Mouse (Mus musculus) liver, embryonic 16.5 days (tissue): Measurements from ENCODE around the gene Hist2h2aa1. TPM values are rescaled to one million over a fixed set of nuclear protein-coding genes. Genes with fewer than 3 reads are reported as not detected.

Experiments used
- ATAC-seq: fragments of 200-750 bp; cut with Nextera tagmentation; 2 replicates; pipeline ENCODE4 v1.8.0; 2017; ENCODE audit warnings: low read depth, mild to moderate bottlenecking, moderate number of reproducible peaks, moderate library complexity
- H3K27ac ChIP-seq: fragments of 300-500 bp; sonication (generic); 2 replicates; pipeline ENCODE4 v1.5.1; 2014; ENCODE audit warnings: mild to moderate bottlenecking, low read length
- H3K27me3 ChIP-seq: fragments of 300-500 bp; sonication (generic); 2 replicates; pipeline ENCODE4 v1.6.1; 2014; ENCODE audit warnings: low read depth, low read length, mixed read lengths; ENCODE audit not compliant: control insufficient read depth, insufficient read depth
- H3K36me3 ChIP-seq: fragments of 300-500 bp; sonication (generic); 2 replicates; pipeline ENCODE4 v1.6.1; 2014; ENCODE audit warnings: mild to moderate bottlenecking; ENCODE audit not compliant: control insufficient read depth, insufficient read depth
- H3K4me1 ChIP-seq: fragments of 300-500 bp; sonication (generic); 2 replicates; pipeline ENCODE4 v1.6.1; 2014; ENCODE audit warnings: low read depth, low read length, mixed read lengths; ENCODE audit not compliant: control insufficient read depth
- H3K4me2 ChIP-seq: fragments of 300-500 bp; sonication (generic); 2 replicates; pipeline ENCODE4 v1.6.1; 2014; ENCODE audit warnings: low read depth, low read length, mixed read lengths
- H3K4me3 ChIP-seq: fragments of 300-500 bp; sonication (generic); 2 replicates; pipeline ENCODE4 v1.5.1; 2014; ENCODE audit warnings: low read depth, mild to moderate bottlenecking, low read length
- H3K9ac ChIP-seq: fragments of 300-500 bp; sonication (generic); 2 replicates; pipeline ENCODE4 v1.6.1; 2014; ENCODE audit warnings: low read depth, low read length
- H3K9me3 ChIP-seq: fragments of 300-500 bp; sonication (generic); replicated peaks from 2 replicates; pipeline ENCODE4 v1.6.1; 2016; ENCODE audit warnings: low read length; ENCODE audit not compliant: control insufficient read depth
- WGBS: fragments of 180-500 bp; shearing (Covaris S2); extraction: QIAGEN DNeasy Blood & Tissue Kit; methylation state at CpG from one replicate; pipeline ENCODE4 v1.1.7; 2014; ENCODE audit not compliant: insufficient replicate concordance; 5-methylcytosine and 5-hydroxymethylcytosine counted together
- polyA plus RNA-seq: library from polyadenylated mRNA; unstranded; fragments of >200 nt; fragmentation: Nextera tagmentation; extraction: Ambion mirVana; gene quantifications from 2 replicates; pipeline ENCODE4 v1.2.1, GENCODE M21; 2015

Hist2h2aa1 gene
- polyA plus RNA-seq, 1 experiment from 2014 or later = 39.6 TPM

DNA sequence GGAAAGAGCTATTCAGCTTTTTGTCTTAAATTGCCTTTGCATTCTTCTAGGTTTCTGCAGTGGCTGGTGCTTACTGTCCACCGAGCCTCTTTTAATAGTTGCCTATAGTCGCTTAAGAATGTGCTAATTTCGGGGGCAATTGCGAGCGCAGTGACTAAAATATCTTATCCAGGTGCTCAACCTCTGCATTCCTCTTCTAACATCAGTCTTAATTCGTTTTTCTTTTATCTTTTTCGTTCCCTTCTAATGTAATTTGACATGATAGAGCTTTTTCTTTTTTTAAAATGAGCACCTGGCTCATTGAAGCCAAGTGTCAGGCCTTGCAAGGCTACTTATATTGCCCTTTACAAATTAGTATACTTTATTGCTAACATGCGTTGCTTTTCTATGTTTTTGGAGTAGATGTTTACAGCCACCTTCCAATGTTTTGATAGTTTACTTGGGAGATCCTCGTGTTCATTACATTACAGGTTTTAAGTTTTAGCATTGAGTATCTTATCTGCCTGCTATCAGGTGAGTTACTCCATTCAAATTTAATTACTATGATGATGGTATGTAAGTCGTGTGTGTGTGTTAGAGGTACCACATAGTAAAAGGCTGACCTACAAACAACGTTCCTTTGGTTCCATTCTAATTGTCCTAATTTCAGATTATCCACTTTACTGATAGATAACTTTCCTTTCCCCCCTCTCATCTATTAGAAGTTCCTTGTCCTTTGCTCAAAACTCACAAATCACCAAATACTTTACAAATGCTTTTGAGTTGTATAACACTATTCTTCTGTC lies 2.3 kb downstream of the Hist2h2aa1 start:
- WGBS = 3% methylated on average over 11 of the region's 11 CpGs
- peak overlapping the region; percentile 95 for H3K27ac ChIP-seq
- ATAC-seq = no peak

DNA sequence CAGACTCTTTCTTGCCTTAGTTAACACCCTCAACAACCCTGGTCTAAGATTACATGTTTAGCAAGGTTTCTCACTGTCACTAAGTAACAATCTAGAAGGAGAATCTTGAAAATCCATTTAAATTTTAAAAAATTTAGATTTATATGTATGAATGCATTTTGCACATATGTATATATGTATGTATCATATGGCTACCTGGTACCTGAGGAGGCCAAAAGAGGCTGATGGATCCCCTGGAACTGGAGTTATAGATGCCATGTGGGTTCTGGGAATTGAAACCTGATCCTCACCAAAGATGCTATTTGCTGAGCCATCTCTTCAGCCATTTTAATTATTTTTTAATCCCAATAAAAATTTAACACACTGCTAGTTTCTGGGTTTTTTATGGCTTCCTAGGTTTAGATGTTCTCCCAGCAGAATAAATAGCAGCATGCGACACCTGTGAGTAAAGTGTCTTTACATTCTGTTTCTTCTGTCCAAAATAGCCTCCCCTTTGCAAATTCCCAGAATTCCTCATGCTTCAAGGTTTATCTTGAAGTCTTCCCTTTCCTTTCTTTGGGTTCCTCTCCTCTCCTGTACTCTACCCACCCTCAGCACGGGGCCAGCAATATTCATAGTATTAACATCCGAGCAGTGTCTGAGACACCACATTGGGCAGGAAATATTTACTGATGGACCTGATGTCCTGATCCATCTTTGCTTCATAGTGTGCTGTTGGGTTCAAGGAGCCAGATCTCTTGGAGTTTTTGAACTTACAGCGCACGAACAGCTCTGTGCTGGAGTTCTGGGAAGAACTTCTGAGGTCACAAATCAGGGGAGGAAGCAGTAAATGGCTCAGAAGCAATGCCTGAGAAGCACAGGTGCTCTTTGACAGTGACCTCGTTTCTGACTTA lies 3.1 kb downstream of the Hist2h2aa1 start:
- peaks cover 34% of the 10 kb centered on the region for H3K4me1 ChIP-seq
- ATAC-seq = no peak
- H3K4me2 ChIP-seq = peak overlapping the region; percentile 49
- peak overlapping the region; percentile 80 for H3K9ac ChIP-seq
- H3K36me3 ChIP-seq = no peaks in the 10 kb centered on the region
- no peaks in the 10 kb centered on the region for H3K9me3 ChIP-seq
- peak overlapping the region; percentile 69 for H3K4me3 ChIP-seq
- WGBS = 45% methylated on average over 6 of the region's 6 CpGs
- H3K27me3 ChIP-seq = no peaks in the 10 kb centered on the region
- peak overlapping the region; percentile 95 for H3K27ac ChIP-seq

More for the DNA sequence above, 2.3 kb downstream of the Hist2h2aa1 start:
- Histone ChIP-seq H3K4me3 (peak overlapping the region; percentile 69), H3K9ac (peak overlapping the region; percentile 80), H3K4me2 (peak overlapping the region; percentile 49), H3K27me3 (no peaks in the 10 kb centered on the region), H3K36me3 (no peaks in the 10 kb centered on the region), H3K4me1 (peaks cover 36% of the 10 kb centered on the region), H3K9me3 (no peaks in the 10 kb centered on the region)

DNA sequence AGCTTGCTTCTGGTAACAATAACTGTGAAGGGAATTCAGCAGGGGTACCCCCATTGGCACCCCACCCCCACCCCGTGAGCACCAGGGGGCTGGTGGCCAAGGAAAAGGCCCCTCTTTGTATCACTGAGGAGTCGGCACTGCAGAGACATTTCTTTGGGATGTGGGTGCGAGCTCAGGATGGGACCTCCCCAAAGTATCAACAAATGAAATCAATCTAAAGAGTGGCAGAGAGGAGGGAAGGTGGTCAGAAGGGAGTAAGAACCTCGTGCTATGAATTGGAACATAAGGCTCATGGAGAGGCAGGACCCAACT lies 3.7 kb downstream of the Hist2h2aa1 start:
- peaks cover 34% of the 10 kb centered on the region for H3K4me1 ChIP-seq
- H3K9ac ChIP-seq = peak overlapping the region; percentile 80
- H3K27ac ChIP-seq = peak overlapping the region; percentile 95
- H3K9me3 ChIP-seq = no peaks in the 10 kb centered on the region
- H3K4me2 ChIP-seq = peak overlapping the region; percentile 49
- WGBS = 64% methylated on average over 4 of the region's 4 CpGs
- no peaks in the 10 kb centered on the region for H3K27me3 ChIP-seq
- no peak for ATAC-seq
- peak overlapping the region; percentile 69 for H3K4me3 ChIP-seq
- no peaks in the 10 kb centered on the region for H3K36me3 ChIP-seq

DNA sequence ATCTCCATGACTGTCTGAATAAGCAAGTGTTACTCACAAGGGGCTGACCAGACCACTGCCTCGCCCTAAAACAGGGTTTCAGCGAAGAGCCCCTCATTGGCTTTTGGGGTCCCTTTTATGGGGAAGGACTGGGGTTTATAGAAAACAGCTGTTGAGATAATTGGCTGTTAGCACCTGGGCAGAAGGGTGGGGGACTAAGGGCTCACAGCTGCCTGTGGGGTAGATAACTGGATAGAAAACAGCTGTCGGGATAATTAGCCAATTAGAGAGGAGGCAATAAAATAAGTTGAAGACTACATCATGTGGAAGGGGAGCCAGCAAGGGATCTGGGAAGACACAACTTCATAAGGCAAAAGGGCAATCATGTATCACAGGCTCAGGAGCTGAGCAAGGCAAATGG lies 5.6 kb downstream of the Hist2h2aa1 start:
- Histone ChIP-seq H3K4me1 (peaks cover 45% of the 10 kb centered on the region), H3K27ac (peak overlapping the region; percentile 77), H3K9me3 (no peaks in the 10 kb centered on the region), H3K27me3 (no peaks in the 10 kb centered on the region), H3K4me2 (peak overlapping the region; percentile 16; the same call in 1 of the 2 replicates), H3K36me3 (no peaks in the 10 kb centered on the region), H3K9ac (peak overlapping the region; percentile 33; the same call in 1 of the 2 replicates), H3K4me3 (peak overlapping the region; percentile 17)
- WGBS = 55% methylated on average over 3 of the region's 3 CpGs
- no peak for ATAC-seq

DNA sequence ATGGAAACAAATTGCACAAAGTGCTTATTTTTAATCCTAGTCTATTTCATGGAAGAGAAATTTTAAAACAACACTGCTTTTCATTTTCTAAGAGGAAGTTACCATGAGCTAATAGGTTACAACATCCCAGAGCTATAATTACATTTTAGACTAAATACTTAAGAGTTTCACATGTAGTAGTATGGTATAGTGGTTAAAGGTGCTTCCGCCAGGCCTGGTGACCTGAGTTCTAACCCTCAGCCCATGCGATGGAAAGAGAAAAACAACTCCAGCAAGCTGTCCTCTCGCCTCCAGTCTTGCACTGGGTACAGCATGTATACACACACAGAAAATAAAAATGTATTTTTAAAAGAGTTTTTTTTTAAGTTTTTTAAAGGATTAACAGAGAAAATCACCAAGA lies 6.5 kb downstream of the Hist2h2aa1 start:
- Histone ChIP-seq H3K4me2 (no peak overlapping the region), H3K9ac (no peak overlapping the region), H3K27ac (peak overlapping the region; percentile 26; the same call in 1 of the 2 replicates), H3K4me3 (no peak overlapping the region), H3K27me3 (no peaks in the 10 kb centered on the region), H3K36me3 (no peaks in the 10 kb centered on the region), H3K9me3 (no peaks in the 10 kb centered on the region), H3K4me1 (peaks cover 50% of the 10 kb centered on the region)
- no peak for ATAC-seq
- WGBS = 78% methylated on average over 3 of the region's 3 CpGs

DNA sequence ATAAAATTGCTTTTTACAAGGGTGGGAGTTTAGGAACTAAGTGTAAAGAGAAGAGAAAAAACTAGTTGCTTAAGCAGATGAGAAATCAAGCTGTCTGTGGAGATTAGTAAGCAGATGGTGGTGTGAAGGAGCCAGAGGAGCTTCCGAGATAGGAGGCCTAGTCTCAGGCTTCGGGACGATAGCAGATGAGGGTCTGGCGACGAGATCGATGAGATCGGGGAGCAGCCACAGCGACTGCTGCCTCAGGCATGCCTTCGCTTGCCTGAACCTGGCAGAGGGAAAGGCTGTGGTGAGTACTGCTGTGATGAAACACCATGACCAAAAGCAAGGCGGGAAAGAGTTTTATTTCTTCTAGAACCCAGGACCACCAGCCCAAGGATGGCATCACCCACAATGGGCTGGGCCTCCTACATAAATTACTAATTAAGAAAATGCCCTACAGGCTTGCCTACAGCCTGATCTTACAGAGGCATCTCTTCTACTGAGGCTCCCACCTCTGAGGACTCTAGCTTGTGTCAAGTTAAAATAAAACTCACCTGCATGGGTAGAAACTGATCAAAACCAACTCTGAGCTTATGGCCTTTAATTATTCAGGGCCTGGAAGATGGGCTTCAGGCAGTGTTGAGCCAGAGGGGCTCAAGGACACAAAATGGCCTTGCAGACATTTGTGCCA lies 9.5 kb downstream of the Hist2h2aa1 start:
- Histone ChIP-seq H3K4me1 (peaks cover 39% of the 10 kb centered on the region), H3K4me2 (peak overlapping the region; percentile 56), H3K4me3 (peak overlapping the region; percentile 21), H3K27ac (peak overlapping the region; percentile 83), H3K27me3 (no peaks in the 10 kb centered on the region), H3K9ac (peak overlapping the region; percentile 59), H3K36me3 (no peaks in the 10 kb centered on the region), H3K9me3 (no peaks in the 10 kb centered on the region)
- WGBS = 25% methylated on average over 10 of the region's 10 CpGs
- peak; percentile 91 for ATAC-seq

DNA sequence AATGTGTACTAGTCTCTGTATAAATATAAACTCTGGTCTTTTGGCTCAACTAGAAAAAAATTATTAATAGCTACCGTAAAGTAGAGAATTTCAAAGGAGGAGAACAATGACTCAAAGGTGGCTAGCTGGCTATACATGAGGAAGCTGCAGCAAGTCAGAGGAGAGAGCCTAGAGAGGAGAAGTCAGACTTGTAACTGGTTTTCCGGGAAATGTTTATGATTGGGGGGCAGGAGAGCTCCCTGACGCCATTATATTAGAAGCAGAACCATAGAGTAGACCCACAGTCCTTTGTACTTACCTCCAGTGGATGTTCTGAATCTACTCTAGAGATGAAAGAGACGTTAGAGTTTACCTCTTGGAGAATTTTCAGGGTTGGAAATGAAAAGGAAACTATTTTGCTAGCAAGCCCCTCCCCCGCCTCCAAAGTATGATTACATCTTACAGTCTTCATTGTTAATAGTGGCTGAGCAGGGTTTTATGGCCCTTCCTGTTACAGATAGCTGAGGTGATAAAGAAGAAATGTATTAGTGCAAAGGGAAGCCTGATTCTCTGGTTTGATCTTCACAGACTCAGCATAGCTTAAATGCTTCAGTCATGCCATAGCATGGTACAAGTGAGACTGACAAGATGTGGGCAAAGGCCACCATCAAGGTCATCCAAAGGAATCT lies 10.8 kb downstream of the Hist2h2aa1 start:
- peaks cover 31% of the 10 kb centered on the region for H3K4me1 ChIP-seq
- H3K27ac ChIP-seq = no peak overlapping the region
- peak overlapping the region; percentile 1; the same call in 1 of the 2 replicates for H3K9ac ChIP-seq
- no peaks in the 10 kb centered on the region for H3K27me3 ChIP-seq
- H3K36me3 ChIP-seq = no peaks in the 10 kb centered on the region
- no peak for ATAC-seq
- no peak overlapping the region for H3K4me2 ChIP-seq
- 53% methylated on average over 5 of the region's 5 CpGs for WGBS
- no peaks in the 10 kb centered on the region for H3K9me3 ChIP-seq
- H3K4me3 ChIP-seq = no peak overlapping the region

DNA sequence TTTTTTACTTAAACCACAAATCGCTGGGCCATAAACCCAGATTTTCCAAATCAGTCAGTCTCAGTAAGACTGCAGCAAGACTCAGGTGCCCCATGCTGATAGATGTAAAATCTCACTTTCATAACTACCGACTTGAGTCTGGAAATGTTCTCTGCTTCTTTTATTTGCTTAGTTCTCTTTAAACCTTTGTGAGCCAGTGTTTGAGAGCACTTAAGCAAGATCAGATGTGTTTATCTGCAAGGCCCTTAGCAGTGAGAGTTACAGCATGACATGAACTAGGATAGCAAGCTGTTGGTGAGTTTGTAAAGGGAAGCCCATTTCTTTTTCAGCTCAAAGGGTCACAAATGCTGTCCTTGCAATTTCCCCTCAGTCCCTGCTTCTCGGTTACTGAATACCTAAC lies 11.9 kb downstream of the Hist2h2aa1 start:
- Histone ChIP-seq H3K4me2 (no peak overlapping the region), H3K9ac (no peak overlapping the region), H3K27ac (no peak overlapping the region), H3K36me3 (no peaks in the 10 kb centered on the region), H3K9me3 (no peaks in the 10 kb centered on the region), H3K27me3 (no peaks in the 10 kb centered on the region), H3K4me1 (peaks cover 41% of the 10 kb centered on the region), H3K4me3 (no peak overlapping the region)
- ATAC-seq = no peak
- 70% methylated on average over 3 of the region's 3 CpGs for WGBS
